Mouse (Mus musculus) gastrocnemius, adult 18-20 months (tissue): ENCODE measurements at regions not wholly inside any gene's neighbourhood (a gene's known extent, or its start where the extent isn't known, plus 50 kb on each side); places are given as distances from the start of the nearest gene placed in this dataset.

ENCODE experiments used
- DNase-seq: peaks from one replicate; pipeline ENCODE4 v3.0.0; 2021; ENCODE audit warnings: low spot score

- DNase-seq = no peak
Measured at GRCm38 (mm10) chr12:118562226-118562625, 261.0 kb upstream of the Sp4 start.

GRCm38 (mm10) chr12:118549071-118549470 is 247.8 kb upstream of the Sp4 start:
- DNase-seq = no peak

- DNase-seq = no peak
Measured at GRCm38 (mm10) chr12:118540336-118540735, 239.1 kb upstream of the Sp4 start.

GRCm38 (mm10) chr12:118530514-118530913 is 229.3 kb upstream of the Sp4 start:
- DNase-seq = no peak

- no peak for DNase-seq
Measured at GRCm38 (mm10) chr12:118529428-118530361, 228.5 kb upstream of the Sp4 start.

GRCm38 (mm10) chr12:118521770-118522169 is 220.5 kb upstream of the Sp4 start:
- DNase-seq = no peak

GRCm38 (mm10) chr12:118521329-118521728 is 220.1 kb upstream of the Sp4 start:
- DNase-seq = no peak

- DNase-seq = no peak
Measured at GRCm38 (mm10) chr12:118519801-118520327, 218.6 kb upstream of the Sp4 start.

- DNase-seq = no peak
Measured at GRCm38 (mm10) chr12:118510989-118511388, 209.7 kb upstream of the Sp4 start.

- DNase-seq = no peak
Measured at GRCm38 (mm10) chr12:118508972-118509917, 208.0 kb upstream of the Sp4 start.

GRCm38 (mm10) chr12:118500392-118500791 is 199.2 kb upstream of the Sp4 start:
- no peak for DNase-seq

GRCm38 (mm10) chr12:118488038-118488437 is 186.8 kb upstream of the Sp4 start:
- DNase-seq = no peak

- no peak for DNase-seq
Measured at GRCm38 (mm10) chr12:118486434-118486833, 185.2 kb upstream of the Sp4 start.

GRCm38 (mm10) chr12:118481347-118481746 is 180.1 kb upstream of the Sp4 start:
- no peak for DNase-seq

- no peak for DNase-seq
Measured at GRCm38 (mm10) chr12:118474732-118475131, 173.5 kb upstream of the Sp4 start.

- no peak for DNase-seq
Measured at GRCm38 (mm10) chr12:118466837-118467236, 165.6 kb upstream of the Sp4 start.

GRCm38 (mm10) chr12:118457493-118458408 is 156.5 kb upstream of the Sp4 start:
- DNase-seq = peak; percentile 9

GRCm38 (mm10) chr12:118455609-118456008 is 154.4 kb upstream of the Sp4 start:
- DNase-seq = no peak

- DNase-seq = no peak
Measured at GRCm38 (mm10) chr12:118439626-118440025, 138.4 kb upstream of the Sp4 start.

GRCm38 (mm10) chr12:118438882-118439281 is 137.6 kb upstream of the Sp4 start:
- DNase-seq = no peak

- no peak for DNase-seq
Measured at GRCm38 (mm10) chr12:118432703-118433102, 131.5 kb upstream of the Sp4 start.
